In the genomic region with DNA sequence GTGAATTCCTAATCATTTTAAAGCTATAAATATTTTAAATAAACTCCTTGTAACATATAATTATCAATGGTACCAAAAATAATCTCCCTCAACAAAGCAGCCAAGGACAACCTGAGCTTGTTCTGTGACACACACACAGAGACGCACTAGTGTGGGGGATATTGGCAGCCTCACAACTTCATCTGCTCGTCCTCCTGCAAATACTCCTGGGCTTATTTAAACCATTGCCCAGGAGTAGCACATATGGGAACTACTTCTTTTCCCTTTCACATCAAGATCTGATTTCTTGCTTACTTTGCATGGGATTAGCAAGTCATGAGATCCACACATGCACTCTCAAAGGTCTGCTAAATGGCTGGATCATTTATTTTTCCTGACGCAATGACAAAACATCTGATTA, we compare ENCODE assay signal across 23 mouse cellular contexts.
"Had no signal": no experiment of that assay in that cellular context is flagged by ENCODE, and none has a peak within 500 bp of the region (broad histone marks: within the 10 kb centered on the region; RNA-seq: fewer than 3 reads in every experiment).

No protein-coding gene starts in this region.

- H3K4me1 ChIP-seq: intestine, embryonic 15.5 days; kidney, embryonic 15.5 days; limb, embryonic 10.5 days; limb, embryonic 13.5 days; liver, embryonic 12.5 days; liver, embryonic 15.5 days; lung, embryonic 15.5 days; megakaryocyte, embryonic 14.5 days; midbrain, embryonic 10.5 days; neural tube, embryonic 12.5 days; neural tube, embryonic 15.5 days had no signal

- DNase-seq: kidney, adult 11 months; kidney, adult 8-10 months; kidney, postnatal 10 days; kidney, postnatal 36 days; liver; lung, adult 18-20 months; lung, postnatal 10 days; lung, postnatal 36 days; midbrain, embryonic 14.5 days; retina, postnatal 1 day; thymus, postnatal 25 days had no signal

- H3K4me2 ChIP-seq: intestine, embryonic 15.5 days; kidney, embryonic 15.5 days; limb, embryonic 13.5 days; liver, embryonic 12.5 days; liver, embryonic 15.5 days; lung, embryonic 15.5 days; neural tube, embryonic 12.5 days; neural tube, embryonic 15.5 days had no signal

- H3K27me3 ChIP-seq: intestine, embryonic 15.5 days; kidney, embryonic 15.5 days; limb, embryonic 13.5 days; liver, embryonic 12.5 days; liver, embryonic 15.5 days; lung, embryonic 15.5 days; megakaryocyte, embryonic 14.5 days; neural tube, embryonic 12.5 days; neural tube, embryonic 15.5 days had no signal

- H3K36me3 ChIP-seq: intestine, embryonic 15.5 days; kidney, embryonic 15.5 days; limb, embryonic 10.5 days; limb, embryonic 13.5 days; liver, embryonic 12.5 days; liver, embryonic 15.5 days; lung, embryonic 15.5 days; midbrain, embryonic 10.5 days; neural tube, embryonic 12.5 days; neural tube, embryonic 15.5 days had no signal

- H3K9ac ChIP-seq: intestine, embryonic 15.5 days; kidney, embryonic 15.5 days; limb, embryonic 13.5 days; liver, embryonic 12.5 days; liver, embryonic 15.5 days; lung, embryonic 15.5 days; neural tube, embryonic 12.5 days; neural tube, embryonic 15.5 days had no signal

- H3K9me3 ChIP-seq: intestine, embryonic 15.5 days; kidney, embryonic 15.5 days; limb, embryonic 10.5 days; limb, embryonic 13.5 days; liver, embryonic 12.5 days; liver, embryonic 15.5 days; lung, embryonic 15.5 days; midbrain, embryonic 10.5 days; neural tube, embryonic 12.5 days; neural tube, embryonic 15.5 days had no signal

- H3K27ac ChIP-seq: intestine, embryonic 15.5 days; kidney, embryonic 15.5 days; limb, embryonic 10.5 days; limb, embryonic 13.5 days; liver, embryonic 12.5 days; liver, embryonic 15.5 days; lung, embryonic 15.5 days; midbrain, embryonic 10.5 days; neural tube, embryonic 12.5 days; neural tube, embryonic 15.5 days; stomach, postnatal 0 days had no signal

- ATAC-seq: intestine, embryonic 15.5 days; liver, embryonic 12.5 days had no signal

- H3K4me3 ChIP-seq: intestine, embryonic 15.5 days; kidney, embryonic 15.5 days; limb, embryonic 10.5 days; limb, embryonic 13.5 days; liver, embryonic 12.5 days; liver, embryonic 15.5 days; lung, embryonic 15.5 days; megakaryocyte, embryonic 14.5 days; midbrain, embryonic 10.5 days; neural tube, embryonic 12.5 days; neural tube, embryonic 15.5 days had no signal
